Mouse (Mus musculus) brain, adult 2 months (tissue): ENCODE data around the gene Phlda3.

Experiments
- DNase-seq: peaks from one replicate; pipeline ENCODE4 v3.0.0; 2011; ENCODE audit warnings: low read depth, low spot score

The Phlda3 gene

GRCm38 (mm10) chr1:135759685-135760084 lies 6.2 kb upstream of the Phlda3 start:
- DNase-seq = no peak

- DNase-seq = no peak
These were observed 5.7 kb upstream of the Phlda3 start for GRCm38 (mm10) chr1:135760216-135760615.

GRCm38 (mm10) chr1:135761728-135762127 lies 4.2 kb upstream of the Phlda3 start:
- DNase-seq = no peak

GRCm38 (mm10) chr1:135763503-135764205 lies 2.3 kb upstream of the Phlda3 start:
- no peak for DNase-seq

GRCm38 (mm10) chr1:135764206-135764528 lies 1.8 kb upstream of the Phlda3 start:
- peak; percentile 39 for DNase-seq

DNA sequence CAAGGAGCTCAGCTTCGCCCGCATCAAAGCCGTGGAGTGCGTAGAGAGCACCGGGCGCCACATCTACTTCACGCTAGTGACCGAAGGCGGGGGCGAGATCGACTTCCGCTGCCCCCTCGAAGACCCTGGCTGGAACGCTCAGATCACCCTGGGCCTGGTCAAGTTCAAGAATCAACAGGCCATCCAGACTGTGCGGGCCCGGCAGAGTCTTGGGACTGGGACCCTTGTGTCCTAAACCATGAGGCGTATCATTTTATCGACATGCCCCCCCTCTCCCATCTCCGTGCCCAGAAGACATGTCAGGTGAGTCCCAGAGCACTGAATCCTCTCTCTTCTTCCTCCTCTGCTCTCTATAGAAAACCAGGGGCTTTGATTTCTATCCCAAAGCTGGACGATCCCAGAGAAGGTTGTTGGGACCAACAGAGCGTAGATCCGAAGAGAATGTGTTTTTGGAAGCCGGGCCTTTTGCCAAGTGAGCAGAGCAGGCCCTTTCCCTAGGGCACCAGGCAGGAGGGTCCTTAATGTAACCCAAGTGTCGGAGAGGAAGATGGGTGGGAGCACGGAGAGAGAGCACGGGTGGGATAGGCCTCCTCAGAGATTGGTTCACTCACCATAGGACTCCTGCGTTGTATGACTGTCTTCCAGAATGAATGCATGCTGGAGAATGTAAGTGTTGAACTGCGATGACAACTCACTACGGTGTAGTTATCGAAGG lies 830 bp downstream of the Phlda3 start:
- no peak for DNase-seq

- no peak for DNase-seq
These were observed 1.5 kb downstream of the Phlda3 start for GRCm38 (mm10) chr1:135767324-135767890.

DNA sequence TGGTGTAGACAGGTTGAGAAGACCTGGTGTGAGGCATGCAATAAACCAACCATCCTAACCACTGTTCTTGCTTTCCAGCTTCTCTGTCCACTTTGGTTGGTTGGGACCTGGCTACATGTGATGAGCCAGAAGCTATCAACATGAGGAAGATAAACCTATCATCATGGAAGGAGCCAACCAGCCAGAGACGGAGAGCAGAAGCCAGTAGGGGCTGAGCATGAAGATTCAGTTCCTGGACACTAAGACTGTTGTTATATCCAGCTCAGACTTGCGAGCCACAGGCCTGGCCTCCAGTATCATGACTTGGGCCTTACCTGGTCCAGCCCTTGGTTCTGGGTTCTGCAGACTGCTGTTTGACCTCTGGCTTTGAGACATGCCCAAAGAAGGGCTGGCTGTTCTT lies 2.5 kb downstream of the Phlda3 start:
- DNase-seq = no peak

DNA sequence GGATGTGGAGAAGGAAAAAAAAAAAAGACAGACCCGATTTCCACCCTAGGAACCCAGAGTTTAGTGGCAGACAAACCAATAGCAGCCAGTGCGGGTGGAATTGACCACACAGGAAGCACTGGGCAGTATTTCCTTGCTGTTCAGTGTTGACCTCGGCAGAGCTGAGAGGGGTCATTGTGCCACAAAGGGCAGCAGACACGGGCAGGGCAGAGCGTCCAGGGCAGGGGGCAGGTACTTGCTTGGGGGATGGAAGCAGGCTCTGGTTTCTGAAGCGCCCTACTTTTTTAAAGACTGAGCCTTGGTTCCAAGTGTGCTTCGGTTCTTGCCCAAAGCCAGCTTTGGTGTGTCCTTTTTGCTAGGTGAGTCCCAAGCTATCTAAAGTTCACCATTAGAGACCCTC lies 4.3 kb downstream of the Phlda3 start:
- no peak for DNase-seq

DNA sequence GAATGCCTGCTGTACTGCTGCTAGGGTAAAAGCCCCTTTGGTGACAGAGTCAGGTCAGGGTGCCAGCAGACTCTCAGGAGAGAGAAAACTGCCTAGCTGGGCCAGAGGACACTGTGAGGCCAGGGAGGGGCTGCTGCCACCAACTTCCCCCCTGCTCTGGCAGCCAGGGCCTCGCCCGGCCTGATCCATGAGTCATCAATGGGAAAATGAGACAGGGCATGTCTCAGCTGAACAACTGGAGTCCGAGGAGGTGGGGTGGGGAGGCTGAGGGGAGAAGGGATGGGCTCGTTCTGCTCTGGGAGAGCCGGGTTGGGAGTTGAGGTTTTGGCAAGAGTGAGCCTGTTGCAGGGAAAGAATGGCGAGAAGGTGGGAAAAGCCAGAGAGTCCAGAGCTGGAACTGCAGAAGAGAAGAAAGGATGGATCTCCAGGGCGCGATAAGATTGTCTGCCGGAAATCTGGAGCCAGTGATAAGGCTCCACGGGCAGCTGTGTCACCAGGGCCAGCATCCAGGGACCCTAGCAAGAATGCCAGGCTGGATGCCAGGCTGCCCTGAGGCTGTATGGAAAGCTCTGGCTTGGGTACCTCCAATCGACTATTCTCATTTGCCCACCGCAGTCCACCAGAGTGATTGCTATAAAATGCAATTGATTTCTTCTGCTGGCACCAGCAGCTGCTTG lies 5.1 kb downstream of the Phlda3 start:
- peak; percentile 56 for DNase-seq

DNA sequence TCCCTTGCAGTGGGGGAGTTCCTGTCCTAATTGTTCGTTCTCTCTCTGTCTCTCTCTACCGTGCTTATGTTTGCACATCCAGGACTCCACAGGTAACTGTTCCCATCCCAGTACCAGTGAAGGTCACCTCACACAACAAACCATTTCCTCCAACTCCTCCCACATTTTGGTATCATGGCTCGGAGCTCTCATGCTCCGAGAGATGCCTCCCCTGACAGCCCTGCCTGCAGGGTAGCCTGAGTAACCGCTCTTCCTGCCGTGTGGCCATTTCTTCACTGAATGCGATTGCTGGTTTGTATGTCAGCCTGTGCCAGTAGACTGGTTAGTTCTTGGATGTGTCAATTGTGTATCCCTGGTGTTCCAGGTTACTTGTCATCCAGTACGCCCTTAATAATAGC lies 5.7 kb downstream of the Phlda3 start:
- no peak for DNase-seq

DNA sequence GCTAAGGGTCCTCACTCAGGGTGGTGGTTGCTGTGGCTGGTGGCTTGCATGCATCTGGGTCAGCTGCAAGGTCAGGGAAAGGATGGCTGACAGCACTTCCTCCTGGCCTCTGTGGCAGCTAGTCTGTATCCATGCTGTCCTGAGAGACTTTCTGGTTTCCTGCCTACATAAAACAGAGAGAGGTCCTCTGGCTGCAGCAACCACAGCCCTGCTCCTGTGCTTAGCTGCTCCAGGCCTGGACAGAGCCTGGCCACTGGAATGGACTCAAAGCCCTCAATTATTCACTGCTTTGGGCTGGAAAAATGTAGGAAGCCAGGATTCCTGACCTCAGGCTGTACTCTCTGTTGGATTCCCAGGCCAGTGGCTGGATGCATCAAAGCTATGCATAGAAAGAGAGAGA lies 10.7 kb downstream of the Phlda3 start:
- no peak for DNase-seq

DNA sequence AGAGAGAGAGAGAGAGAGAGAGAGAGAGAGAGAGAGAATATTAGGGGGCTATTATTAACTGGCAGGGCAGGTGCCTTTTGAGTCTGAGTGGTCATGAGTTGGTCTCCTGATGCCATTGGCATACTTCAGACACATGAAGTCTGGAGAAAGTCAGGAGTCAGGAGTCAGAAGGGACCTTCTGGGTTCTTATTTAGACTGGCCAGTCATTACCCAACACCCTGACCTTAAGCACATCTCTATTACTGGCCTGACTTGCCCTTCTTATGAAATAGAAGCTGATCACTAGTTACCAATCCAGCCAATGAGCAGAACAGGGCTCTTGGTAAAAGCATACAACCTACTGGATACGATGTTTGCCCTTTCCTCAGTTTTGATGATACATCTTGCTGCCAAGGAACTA lies 11.1 kb downstream of the Phlda3 start:
- no peak for DNase-seq

DNA sequence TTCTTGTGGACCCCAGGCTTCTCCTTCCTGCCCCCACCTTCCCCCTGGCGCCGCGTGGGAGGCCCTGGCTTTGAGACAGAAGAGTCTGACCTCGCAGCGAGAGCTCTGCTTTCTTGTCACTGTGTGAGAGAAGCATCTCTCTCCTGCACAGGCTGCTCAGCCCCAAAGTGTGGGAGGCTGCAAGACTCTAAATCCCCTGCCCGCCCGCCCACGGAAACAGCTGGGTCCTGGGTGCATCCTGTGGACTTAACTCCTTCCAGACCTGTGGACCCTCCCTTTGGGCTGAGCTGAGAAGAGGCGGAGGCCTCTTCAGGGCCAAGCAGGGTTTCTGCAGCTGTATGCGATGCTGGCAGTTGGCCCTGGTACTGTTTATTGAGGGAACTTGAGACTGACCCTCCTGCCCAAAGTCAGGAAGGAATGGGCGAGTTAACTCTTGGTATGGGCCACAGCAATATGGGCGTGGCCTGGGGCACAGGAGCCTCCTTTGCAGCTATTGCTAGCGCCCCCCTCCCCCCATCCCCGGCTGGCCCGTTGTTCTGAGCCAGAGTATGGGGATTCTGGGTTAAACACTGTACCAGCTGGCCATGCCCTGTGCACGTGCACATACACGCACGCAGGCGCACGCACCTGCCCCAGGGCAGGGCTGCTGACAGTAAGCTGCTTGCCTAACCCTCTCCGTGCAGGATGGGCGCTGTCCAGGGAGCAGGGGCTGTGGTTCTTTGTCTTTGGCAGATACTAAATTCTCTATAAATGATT lies 13.0 kb downstream of the Phlda3 start, which contains the start of gene Tnni1:
Gene Tnni1, plus strand, starts transcription at position 655 of the 756 bp plus-strand sequence.
- DNase-seq = peak; percentile 44

- no peak for DNase-seq
These were observed 14.7 kb downstream of the Phlda3 start for GRCm38 (mm10) chr1:135780649-135781048.

- DNase-seq = peak; percentile 94
These were observed 15.3 kb downstream of the Phlda3 start for GRCm38 (mm10) chr1:135781220-135781619.

DNA sequence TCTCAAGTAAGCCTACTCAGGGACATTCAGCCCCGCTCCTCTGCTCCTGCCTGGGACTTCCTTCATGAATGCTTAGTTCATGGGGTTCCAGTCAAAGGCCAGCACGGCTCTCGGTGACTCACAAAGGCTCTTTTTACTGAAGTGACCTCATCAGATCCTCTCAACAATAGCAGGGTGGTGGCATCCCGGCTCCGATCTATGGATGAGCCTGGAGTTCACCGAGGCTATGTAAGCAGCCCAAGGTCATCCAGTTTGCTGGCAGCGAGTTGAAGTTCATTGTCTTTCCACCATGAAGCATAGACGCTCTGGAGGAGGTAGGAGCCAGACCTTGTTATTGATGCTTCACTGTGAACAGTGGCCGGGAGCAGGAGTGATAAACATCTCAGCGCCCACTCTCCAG lies 16.9 kb downstream of the Phlda3 start:
- DNase-seq = peak; percentile 90

GRCm38 (mm10) chr1:135787799-135788198 lies 21.9 kb downstream of the Phlda3 start:
- DNase-seq = peak; percentile 85

- peak; percentile 65 for DNase-seq
These were observed 22.8 kb downstream of the Phlda3 start for GRCm38 (mm10) chr1:135788708-135789107.

DNA sequence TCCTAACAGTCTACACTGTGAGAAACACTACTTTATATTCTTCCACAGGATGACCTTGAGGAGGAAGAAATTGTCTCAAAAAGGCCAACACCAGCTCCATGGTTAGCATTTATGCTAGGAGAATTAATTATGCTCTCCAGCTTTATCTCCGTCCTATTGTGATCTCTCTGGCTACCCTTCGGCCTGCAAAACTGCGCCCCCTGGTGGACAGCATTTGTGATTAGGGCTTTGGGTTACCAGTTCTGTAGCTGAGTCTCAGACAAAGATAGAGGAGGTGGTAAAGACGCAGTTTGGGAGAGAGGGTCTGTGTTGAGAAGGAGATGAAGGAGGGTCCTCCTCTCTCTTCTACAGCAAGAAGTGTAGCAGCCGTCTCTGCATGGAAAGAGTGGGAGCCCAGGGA lies 23.9 kb downstream of the Phlda3 start:
- DNase-seq = peak; percentile 80

DNA sequence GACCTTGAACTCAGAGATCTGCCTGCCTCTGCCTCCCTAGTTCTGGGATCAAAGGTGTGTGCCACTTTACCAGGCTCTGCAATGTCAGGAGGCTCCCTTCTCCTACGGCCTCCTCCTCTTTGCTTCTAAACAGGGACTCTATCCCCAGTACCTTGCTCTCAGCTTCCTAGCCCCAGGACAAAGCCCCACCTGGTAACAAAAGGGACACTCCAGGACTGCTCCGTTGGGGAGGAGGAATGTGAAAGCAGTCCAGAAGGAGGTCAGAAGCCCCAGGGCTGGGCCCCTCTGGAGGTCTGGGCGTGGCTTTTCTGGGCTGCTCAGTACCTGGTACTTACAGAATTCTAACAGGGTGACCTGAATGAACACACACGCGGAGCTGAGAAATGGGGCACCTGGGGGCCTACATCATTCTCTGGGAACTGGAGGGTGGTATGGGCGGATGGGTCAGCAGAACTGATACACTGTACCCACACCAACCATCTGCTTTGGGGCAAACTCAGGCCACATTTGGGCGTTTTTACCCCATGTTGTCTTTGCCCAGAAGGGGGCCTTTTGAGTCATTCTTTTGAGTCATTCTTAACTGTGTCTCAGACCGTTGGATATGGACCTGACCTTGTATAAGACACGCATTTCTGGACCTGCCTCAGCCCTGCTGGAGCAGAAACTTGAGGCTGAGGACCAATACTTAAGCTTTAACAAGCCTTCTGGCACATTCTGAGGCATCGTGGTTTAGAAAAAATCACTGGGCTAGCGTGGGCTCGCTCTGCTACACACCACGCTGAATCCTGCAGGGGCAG lies 26.4 kb downstream of the Phlda3 start:
- DNase-seq = peak; percentile 17
